Mouse (Mus musculus): ENCODE measurements around the gene Susd3. TPM values are rescaled to one million over a fixed set of nuclear protein-coding genes. Genes with fewer than 3 reads are reported as not detected.
A peak's percentile ranks its signal among the peaks of the same experiment; 100 is the strongest.

Gene Susd3
- polyA plus RNA-seq, 1 experiment from 2014 or later = 1.8 TPM

- H3K27me3 ChIP-seq = no peaks in the 10 kb centered on the region
- no peaks in the 10 kb centered on the region for H3K36me3 ChIP-seq
- H3K9ac ChIP-seq = no peak overlapping the region
- no peak overlapping the region for H3K4me2 ChIP-seq (replicated peaks)
- H3K4me1 ChIP-seq = peaks cover 17% of the 10 kb centered on the region
- ATAC-seq (ENCODE audit: low FRiP score, low read depth) = no peak
- WGBS = 50% methylated on average over 15 of the region's 15 CpGs
- H3K9me3 ChIP-seq = no peaks in the 10 kb centered on the region
- H3K4me3 ChIP-seq = no peak overlapping the region
- H3K27ac ChIP-seq = no peak overlapping the region
These were observed 11.7 kb upstream of the Susd3 start for GRCm38 (mm10) chr13:49260036-49260722.

- ATAC-seq (ENCODE audit: low FRiP score, low read depth) = no peak
- no peaks in the 10 kb centered on the region for H3K9me3 ChIP-seq
- H3K4me3 ChIP-seq = no peak overlapping the region
- H3K4me2 ChIP-seq (replicated peaks) = no peak overlapping the region
- H3K27me3 ChIP-seq = no peaks in the 10 kb centered on the region
- no peak overlapping the region for H3K27ac ChIP-seq
- H3K9ac ChIP-seq = no peak overlapping the region
- 67% methylated on average over 3 of the region's 3 CpGs for WGBS
- H3K36me3 ChIP-seq = no peaks in the 10 kb centered on the region
- peaks cover 17% of the 10 kb centered on the region for H3K4me1 ChIP-seq
These were observed 9.4 kb upstream of the Susd3 start for GRCm38 (mm10) chr13:49257819-49258313.

GRCm38 (mm10) chr13:49252746-49253145 lies 4.2 kb upstream of the Susd3 start:
- H3K27ac ChIP-seq = no peak overlapping the region; the same call in 1 of the 2 replicates
- H3K4me3 ChIP-seq = no peak overlapping the region
- 87% methylated on average over 13 of the region's 13 CpGs for WGBS
- H3K9ac ChIP-seq = no peak overlapping the region
- peaks cover 29% of the 10 kb centered on the region for H3K27me3 ChIP-seq
- H3K9me3 ChIP-seq = no peaks in the 10 kb centered on the region
- H3K36me3 ChIP-seq = no peaks in the 10 kb centered on the region
- no peak overlapping the region for H3K4me2 ChIP-seq (replicated peaks)
- no peak for ATAC-seq (ENCODE audit: low FRiP score, low read depth)
- peaks cover 12% of the 10 kb centered on the region for H3K4me1 ChIP-seq

DNA sequence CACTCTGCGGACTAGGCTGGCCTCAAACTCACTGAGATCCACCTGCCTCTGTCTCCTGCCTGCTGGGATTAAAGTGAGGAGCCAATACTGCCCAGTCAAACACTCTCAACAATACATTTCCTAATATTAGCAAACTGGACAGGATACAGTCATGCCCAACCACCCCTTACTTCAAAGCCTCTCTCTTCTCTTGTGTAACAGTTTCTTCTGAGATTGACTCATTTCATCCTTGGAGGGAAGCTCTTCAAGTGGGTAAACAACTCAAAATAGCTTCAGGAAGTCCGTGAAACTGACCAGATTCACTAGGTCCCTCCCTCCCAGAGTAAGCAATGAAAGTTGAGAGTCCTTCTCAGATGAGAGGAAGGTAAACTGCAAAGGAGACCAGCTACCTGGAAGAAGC lies 3.6 kb upstream of the Susd3 start:
- Histone ChIP-seq H3K36me3 (no peaks in the 10 kb centered on the region), H3K27ac (no peak overlapping the region), H3K27me3 (peaks cover 35% of the 10 kb centered on the region), H3K4me3 (no peak overlapping the region), H3K4me1 (peaks cover 10% of the 10 kb centered on the region), H3K9ac (no peak overlapping the region), H3K4me2 (replicated peaks) (no peak overlapping the region), H3K9me3 (no peaks in the 10 kb centered on the region)
- 78% methylated on average over 2 of the region's 2 CpGs for WGBS
- ATAC-seq (ENCODE audit: low FRiP score, low read depth) = no peak

DNA sequence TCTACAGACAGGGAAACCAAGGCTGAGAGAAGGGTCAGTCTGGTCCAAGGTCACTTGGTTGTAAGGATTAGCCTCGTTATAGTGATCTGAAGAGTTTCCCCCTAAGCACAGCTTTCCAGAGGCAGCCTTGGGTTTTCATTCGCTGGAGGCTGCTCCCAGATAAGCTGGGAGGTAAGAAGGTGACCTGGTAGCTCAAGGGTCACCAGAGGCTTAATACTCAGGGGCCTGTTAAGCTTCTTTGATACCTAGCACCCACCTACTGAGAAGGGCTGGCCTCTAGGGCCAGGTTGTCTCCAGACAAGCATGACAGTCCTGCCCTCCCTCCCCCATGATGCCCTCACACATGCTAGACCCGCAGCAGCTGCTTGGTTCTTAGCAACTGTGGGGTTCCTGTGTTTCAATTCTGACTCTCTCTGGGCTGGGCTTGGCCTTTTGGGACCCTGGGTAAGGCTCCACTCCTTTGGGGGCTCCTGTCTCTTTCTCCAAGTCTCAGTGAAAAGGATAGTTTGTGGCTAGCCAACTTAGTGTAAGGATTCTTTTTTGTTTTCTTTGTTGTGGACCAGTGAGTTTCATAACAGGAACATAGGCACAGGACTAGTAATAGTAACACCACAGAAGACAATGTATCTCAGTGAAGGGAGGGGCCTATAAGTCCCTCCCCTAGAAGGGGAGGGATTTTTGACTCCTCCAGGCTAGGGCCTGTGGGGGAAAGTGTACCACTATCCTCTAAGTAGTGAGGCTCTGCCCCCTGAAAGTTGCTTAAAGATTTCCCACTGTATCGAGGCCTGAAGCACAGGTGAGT lies 2.4 kb upstream of the Susd3 start:
- H3K4me3 ChIP-seq = no peak overlapping the region
- H3K27me3 ChIP-seq = peaks cover 47% of the 10 kb centered on the region
- 35% methylated on average over 4 of the region's 4 CpGs for WGBS
- peaks cover 10% of the 10 kb centered on the region; the same call in 1 of the 2 replicates for H3K4me1 ChIP-seq
- H3K9me3 ChIP-seq = no peaks in the 10 kb centered on the region
- H3K36me3 ChIP-seq = no peaks in the 10 kb centered on the region
- no peak overlapping the region for H3K4me2 ChIP-seq (replicated peaks)
- no peak overlapping the region for H3K9ac ChIP-seq
- ATAC-seq (ENCODE audit: low FRiP score, low read depth) = no peak
- H3K27ac ChIP-seq = no peak overlapping the region

DNA sequence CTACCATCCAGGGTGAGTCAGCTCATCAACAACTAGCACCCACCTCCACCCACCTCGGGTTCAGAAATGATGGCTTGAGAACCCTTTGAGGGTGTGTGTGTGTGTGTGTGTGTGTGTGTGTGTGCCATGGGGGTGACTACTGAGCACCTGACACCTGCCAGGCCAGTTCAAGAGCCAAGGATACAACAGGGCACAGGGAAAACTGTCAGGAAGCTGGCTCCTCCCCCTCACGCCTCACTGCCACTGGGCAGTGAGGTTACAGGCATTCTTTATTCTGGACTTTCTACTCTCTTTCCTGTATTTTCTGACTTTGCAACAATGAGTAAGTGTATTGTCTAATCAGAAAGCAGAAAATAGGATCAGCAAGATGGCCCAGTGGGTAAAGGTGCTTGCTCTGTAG lies 1.1 kb upstream of the Susd3 start:
- peaks cover 10% of the 10 kb centered on the region; the same call in 1 of the 2 replicates for H3K4me1 ChIP-seq
- H3K27ac ChIP-seq = no peak overlapping the region
- no peak overlapping the region for H3K4me2 ChIP-seq (replicated peaks)
- ATAC-seq (ENCODE audit: low FRiP score, low read depth) = no peak
- peaks cover 57% of the 10 kb centered on the region for H3K27me3 ChIP-seq
- WGBS = 59% methylated on average over 2 of the region's 2 CpGs
- H3K9ac ChIP-seq = no peak overlapping the region
- no peak overlapping the region for H3K4me3 ChIP-seq
- no peaks in the 10 kb centered on the region for H3K36me3 ChIP-seq
- no peaks in the 10 kb centered on the region for H3K9me3 ChIP-seq

DNA sequence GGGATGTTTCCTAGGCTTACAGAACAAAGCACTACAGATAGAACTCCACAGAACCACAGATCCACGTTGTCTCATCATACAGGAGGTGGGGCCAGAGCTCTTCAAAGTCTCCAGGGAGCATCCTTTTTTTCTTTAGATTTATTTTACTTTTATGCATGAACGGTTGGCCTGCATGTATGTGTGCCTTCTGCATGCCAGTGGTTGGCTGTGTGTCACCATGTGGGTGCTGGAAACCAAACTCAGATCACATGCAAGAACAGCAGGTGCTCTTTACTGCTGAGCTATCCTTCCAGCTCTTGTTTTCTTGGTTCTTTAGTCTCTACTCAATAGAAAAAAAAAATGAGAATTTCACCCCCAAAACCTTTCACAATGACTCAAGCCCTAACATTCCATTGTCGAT lies 417 bp upstream of the Susd3 start:
- WGBS = 69% methylated on average over 3 of the region's 3 CpGs
- H3K9ac ChIP-seq = no peak overlapping the region
- H3K27me3 ChIP-seq = peaks cover 59% of the 10 kb centered on the region

DNA sequence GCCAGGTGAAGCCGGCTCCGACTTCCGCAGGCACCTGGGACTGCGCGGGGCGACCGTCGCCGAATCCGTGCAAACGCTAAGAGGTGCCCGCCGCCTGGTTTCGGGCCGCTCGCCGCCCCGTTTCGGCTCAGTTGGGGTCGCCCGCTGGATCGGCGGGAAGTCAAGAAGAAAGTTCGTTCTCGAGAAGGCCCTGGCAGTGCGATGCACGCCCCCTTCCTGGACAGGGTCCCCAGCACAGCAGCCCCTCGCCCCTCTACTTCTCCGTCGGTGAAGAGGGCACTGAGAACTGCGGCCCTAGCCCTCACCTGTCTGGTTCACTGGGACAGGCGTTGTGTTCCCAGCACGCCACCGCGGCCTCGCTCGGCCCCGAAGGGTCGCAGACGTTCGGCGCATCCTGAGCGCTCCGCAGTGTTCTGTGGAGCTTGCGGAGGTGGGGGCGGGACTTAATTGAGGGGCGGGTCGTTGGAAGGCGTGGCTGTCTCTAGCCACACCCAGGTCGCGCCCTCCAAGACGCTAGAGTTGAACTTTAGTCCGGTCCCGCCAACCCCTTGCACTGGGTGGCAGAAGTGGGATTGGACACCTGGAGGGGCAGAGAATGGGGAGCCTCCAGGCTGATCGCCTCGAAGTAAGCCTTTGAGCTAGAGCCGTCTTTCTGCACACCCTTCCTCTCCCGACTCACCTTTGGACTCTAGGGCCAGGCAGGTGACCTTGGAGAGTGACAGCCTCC lies 603 bp downstream of the Susd3 start:
- 1% methylated on average over 58 of the region's 58 CpGs for WGBS
- Histone ChIP-seq H3K4me2 (replicated peaks) (peak overlapping the region; percentile 75), H3K27ac (no peak overlapping the region), H3K27me3 (peaks cover 59% of the 10 kb centered on the region), H3K9ac (peak overlapping the region; percentile 62), H3K36me3 (no peaks in the 10 kb centered on the region), H3K4me3 (peak overlapping the region; percentile 49), H3K4me1 (peaks cover 10% of the 10 kb centered on the region; the same call in 1 of the 2 replicates), H3K9me3 (no peaks in the 10 kb centered on the region)
- peak; percentile 54 for ATAC-seq (ENCODE audit: low FRiP score, low read depth)

More for the DNA sequence above, 417 bp upstream of the Susd3 start:
- Histone ChIP-seq H3K27ac (no peak overlapping the region), H3K9me3 (no peaks in the 10 kb centered on the region), H3K4me2 (replicated peaks) (no peak overlapping the region), H3K36me3 (no peaks in the 10 kb centered on the region), H3K4me3 (no peak overlapping the region), H3K4me1 (peaks cover 10% of the 10 kb centered on the region; the same call in 1 of the 2 replicates)
- no peak for ATAC-seq (ENCODE audit: low FRiP score, low read depth)

DNA sequence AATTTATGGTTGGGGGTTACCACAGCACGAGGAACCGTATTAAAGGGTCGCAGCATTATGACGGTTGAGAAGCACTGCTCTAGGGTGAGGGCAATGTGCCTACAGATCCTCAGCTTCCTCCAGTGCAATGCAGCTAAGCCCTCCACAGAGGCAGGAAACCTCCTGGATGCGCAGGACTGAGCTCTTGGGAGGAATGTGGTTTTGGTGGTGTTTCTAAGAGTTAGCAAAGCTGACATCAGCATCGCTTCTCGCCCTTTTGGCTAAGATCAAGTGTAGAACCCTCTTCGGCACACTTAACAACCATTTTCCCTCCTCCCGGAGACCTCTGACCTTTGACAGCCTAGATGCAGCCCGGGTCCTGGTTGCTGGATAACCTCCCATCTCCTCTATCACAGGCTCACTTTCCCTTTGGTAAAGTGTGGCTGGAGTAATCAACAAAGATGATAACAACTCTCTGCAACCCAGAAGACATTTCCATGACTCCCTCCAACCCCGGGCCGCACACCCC lies 1.2 kb downstream of the Susd3 start:
- Histone ChIP-seq H3K9ac (peak overlapping the region; percentile 62; the same call in 1 of the 2 replicates), H3K27ac (no peak overlapping the region), H3K9me3 (no peaks in the 10 kb centered on the region), H3K4me2 (replicated peaks) (peak overlapping the region; percentile 75), H3K36me3 (no peaks in the 10 kb centered on the region), H3K4me3 (peak overlapping the region; percentile 49), H3K4me1 (peaks cover 10% of the 10 kb centered on the region; the same call in 1 of the 2 replicates), H3K27me3 (peaks cover 59% of the 10 kb centered on the region)
- ATAC-seq (ENCODE audit: low FRiP score, low read depth) = no peak
- 30% methylated on average over 12 of the region's 12 CpGs for WGBS

- no peaks in the 10 kb centered on the region for H3K36me3 ChIP-seq
- WGBS = 72% methylated on average over 2 of the region's 2 CpGs
- H3K27ac ChIP-seq = no peak overlapping the region
- H3K27me3 ChIP-seq = peaks cover 59% of the 10 kb centered on the region
- no peaks in the 10 kb centered on the region for H3K9me3 ChIP-seq
- no peak overlapping the region for H3K9ac ChIP-seq
- H3K4me3 ChIP-seq = no peak overlapping the region
- H3K4me2 ChIP-seq (replicated peaks) = no peak overlapping the region
- peaks cover 10% of the 10 kb centered on the region; the same call in 1 of the 2 replicates for H3K4me1 ChIP-seq
- ATAC-seq (ENCODE audit: low FRiP score, low read depth) = no peak
These were observed 1.9 kb downstream of the Susd3 start for GRCm38 (mm10) chr13:49246626-49247025.

GRCm38 (mm10) chr13:49246011-49246410 lies 2.5 kb downstream of the Susd3 start:
- Histone ChIP-seq H3K4me3 (no peak overlapping the region), H3K9ac (no peak overlapping the region), H3K4me1 (peaks cover 10% of the 10 kb centered on the region; the same call in 1 of the 2 replicates), H3K4me2 (replicated peaks) (no peak overlapping the region), H3K36me3 (no peaks in the 10 kb centered on the region), H3K27ac (no peak overlapping the region), H3K9me3 (no peaks in the 10 kb centered on the region), H3K27me3 (peaks cover 59% of the 10 kb centered on the region)
- no peak for ATAC-seq (ENCODE audit: low FRiP score, low read depth)
- WGBS = 90% methylated on average over 3 of the region's 3 CpGs
